Mouse (Mus musculus) limb, embryonic 11.5 days (tissue): ENCODE measurements at regions not wholly inside any gene's neighbourhood (a gene's known extent, or its start where the extent isn't known, plus 50 kb on each side); places are given as distances from the start of the nearest gene placed in this dataset.

Source experiments
- ATAC-seq: fragments of 200-750 bp; cut with Nextera tagmentation; 2 replicates; pipeline ENCODE4 v1.8.0; 2017; ENCODE audit warnings: low read depth; ENCODE audit not compliant: insufficient number of reproducible peaks, low FRiP score, low TSS enrichment
- DNase-seq: peaks from one replicate; pipeline ENCODE4 v3.0.0-alpha.2; 2015; ENCODE audit warnings: low spot score
- H3K27ac ChIP-seq: fragments of 300-500 bp; sonication (generic); replicated peaks from 2 replicates; pipeline ENCODE4 v1.5.1; 2014; ENCODE audit warnings: low read depth, mild to moderate bottlenecking, low read length
- H3K27me3 ChIP-seq: fragments of 300-500 bp; sonication (generic); 2 replicates; pipeline ENCODE4 v1.6.1; 2014; ENCODE audit warnings: mild to moderate bottlenecking, low read length, mixed read lengths; ENCODE audit not compliant: control insufficient read depth, insufficient read depth
- H3K36me3 ChIP-seq: fragments of 300-500 bp; sonication (generic); 2 replicates; pipeline ENCODE4 v1.6.1; 2014; ENCODE audit warnings: mild to moderate bottlenecking, low read length, moderate library complexity, mixed read lengths; ENCODE audit not compliant: control insufficient read depth, insufficient read depth
- H3K4me1 ChIP-seq: fragments of 300-500 bp; sonication (generic); 2 replicates; pipeline ENCODE4 v1.6.1; 2014; ENCODE audit warnings: low read length, mixed read lengths; ENCODE audit not compliant: control insufficient read depth, insufficient read depth
- H3K4me2 ChIP-seq: fragments of 300-500 bp; sonication (generic); 2 replicates; pipeline ENCODE4 v1.6.1; 2014; ENCODE audit warnings: low read depth, mild to moderate bottlenecking, moderate library complexity; ENCODE audit not compliant: severe bottlenecking
- H3K4me3 ChIP-seq: fragments of 300-500 bp; sonication (generic); 2 replicates; pipeline ENCODE4 v1.5.1; 2014; ENCODE audit warnings: low read depth, low read length
- H3K9ac ChIP-seq: fragments of 300-500 bp; sonication (generic); 2 replicates; pipeline ENCODE4 v1.6.1; 2014; ENCODE audit warnings: mild to moderate bottlenecking, low read length
- H3K9me3 ChIP-seq: fragments of 300-500 bp; sonication (generic); 2 replicates; pipeline ENCODE4 v1.6.1; 2016; ENCODE audit warnings: low read length; ENCODE audit not compliant: control insufficient read depth
- WGBS: fragments of 180-500 bp; shearing (Covaris S2); extraction: QIAGEN DNeasy Blood & Tissue Kit; methylation state at CpG from one replicate; pipeline ENCODE4 v1.1.7; 2014; 5-methylcytosine and 5-hydroxymethylcytosine counted together

- ATAC-seq (no peak), DNase-seq (no peak)
- no peaks in the 10 kb centered on the region for H3K9me3 ChIP-seq
- H3K4me3 ChIP-seq = no peak overlapping the region
- no peak overlapping the region for H3K4me2 ChIP-seq
- no peaks in the 10 kb centered on the region for H3K4me1 ChIP-seq
- no peak overlapping the region for H3K27ac ChIP-seq
- no peaks in the 10 kb centered on the region for H3K36me3 ChIP-seq
- no peaks in the 10 kb centered on the region for H3K27me3 ChIP-seq
- 83% methylated on average over 6 of the region's 6 CpGs for WGBS
- H3K9ac ChIP-seq = no peak overlapping the region
These were observed 177.2 kb downstream of the Plod2 start for GRCm38 (mm10) chr9:92719251-92719650.

GRCm38 (mm10) chr9:92728864-92729263 is 186.8 kb downstream of the Plod2 start:
- no peak overlapping the region for H3K4me2 ChIP-seq
- DNase-seq (no peak), ATAC-seq (no peak)
- H3K4me1 ChIP-seq = no peaks in the 10 kb centered on the region
- H3K27me3 ChIP-seq = no peaks in the 10 kb centered on the region
- H3K36me3 ChIP-seq = no peaks in the 10 kb centered on the region
- no peaks in the 10 kb centered on the region for H3K9me3 ChIP-seq
- H3K4me3 ChIP-seq = no peak overlapping the region
- H3K27ac ChIP-seq = no peak overlapping the region
- no peak overlapping the region for H3K9ac ChIP-seq
- 90% methylated on average over 1 of the region's 1 CpGs for WGBS

GRCm38 (mm10) chr9:92731396-92731795 is 189.4 kb downstream of the Plod2 start:
- H3K27me3 ChIP-seq = no peaks in the 10 kb centered on the region
- H3K4me1 ChIP-seq = no peaks in the 10 kb centered on the region
- no peak for ATAC-seq
- H3K9ac ChIP-seq = no peak overlapping the region
- no peak overlapping the region for H3K4me3 ChIP-seq
- no peaks in the 10 kb centered on the region for H3K36me3 ChIP-seq
- no peak overlapping the region for H3K27ac ChIP-seq
- H3K9me3 ChIP-seq = no peaks in the 10 kb centered on the region
- no peak for DNase-seq
- no peak overlapping the region for H3K4me2 ChIP-seq
- 76% methylated on average over 3 of the region's 3 CpGs for WGBS

DNA sequence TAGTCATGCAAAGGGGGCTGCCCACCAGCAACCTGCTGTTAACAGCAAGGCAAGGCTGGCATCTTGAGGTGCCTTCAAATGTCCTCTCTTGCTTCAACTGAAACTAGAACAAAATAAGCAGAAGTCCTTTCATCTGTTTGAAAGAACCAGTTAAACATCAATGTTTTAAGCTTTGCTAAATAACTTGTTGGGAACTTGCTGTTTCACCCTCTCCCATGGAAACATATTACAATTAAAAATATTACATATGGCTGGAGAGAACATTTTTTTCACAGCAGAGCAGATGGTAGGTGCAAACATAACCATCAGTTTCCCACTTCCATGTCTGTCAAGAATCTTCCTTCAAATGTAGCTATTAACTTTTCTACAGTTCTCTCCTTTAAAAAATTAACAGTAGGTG is 225.5 kb downstream of the Plod2 start:
- Histone ChIP-seq H3K27ac (no peak overlapping the region), H3K4me1 (no peaks in the 10 kb centered on the region), H3K9me3 (no peaks in the 10 kb centered on the region), H3K36me3 (no peaks in the 10 kb centered on the region), H3K4me3 (no peak overlapping the region), H3K4me2 (no peak overlapping the region), H3K9ac (no peak overlapping the region), H3K27me3 (no peaks in the 10 kb centered on the region)
- DNase-seq = no peak
- no peak for ATAC-seq

DNA sequence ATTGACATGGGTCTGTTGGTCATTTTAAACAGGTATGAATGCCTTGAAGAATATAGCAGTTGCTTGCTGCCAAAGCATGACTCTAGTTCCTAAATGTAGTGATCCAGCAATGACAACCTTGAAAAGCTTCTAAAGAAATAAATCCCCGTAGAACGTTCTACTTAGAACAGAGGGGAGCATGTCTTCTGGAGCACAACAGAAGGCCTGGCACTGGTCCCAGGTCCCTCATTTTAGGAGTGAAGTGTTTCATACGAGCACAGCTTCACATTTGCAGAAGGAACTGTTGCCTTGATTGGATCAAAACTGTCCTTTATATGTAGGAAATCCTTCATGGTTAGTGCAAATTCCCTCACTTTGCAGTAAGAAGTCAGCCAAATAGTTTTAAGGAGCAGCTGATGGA is 226.4 kb downstream of the Plod2 start:
- H3K36me3 ChIP-seq = no peaks in the 10 kb centered on the region
- DNase-seq (no peak), ATAC-seq (no peak)
- no peak overlapping the region for H3K4me2 ChIP-seq
- no peaks in the 10 kb centered on the region for H3K27me3 ChIP-seq
- H3K9me3 ChIP-seq = no peaks in the 10 kb centered on the region
- no peak overlapping the region for H3K27ac ChIP-seq
- H3K4me3 ChIP-seq = no peak overlapping the region
- H3K9ac ChIP-seq = no peak overlapping the region
- WGBS = 93% methylated on average over 3 of the region's 3 CpGs
- H3K4me1 ChIP-seq = no peaks in the 10 kb centered on the region

DNA sequence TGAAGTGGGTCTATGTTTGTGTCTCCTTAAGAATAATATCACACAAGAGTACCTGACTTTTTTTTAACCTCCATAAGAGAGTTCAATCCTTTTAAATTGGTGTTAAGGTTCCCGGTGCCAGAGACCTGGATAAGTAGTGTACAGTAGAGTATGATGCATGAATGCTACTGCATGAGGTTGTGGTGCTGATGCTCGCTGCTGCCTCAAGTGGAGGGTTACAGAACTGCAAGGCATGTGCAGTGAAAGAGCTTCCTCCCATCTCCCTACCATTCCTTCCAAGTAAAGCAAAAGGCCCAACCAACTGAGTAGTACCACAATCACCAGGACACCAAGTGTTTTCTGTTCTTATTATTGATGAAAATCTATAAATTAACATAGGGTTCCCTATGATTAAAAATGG is 227.5 kb downstream of the Plod2 start:
- Histone ChIP-seq H3K27me3 (no peaks in the 10 kb centered on the region), H3K9me3 (no peaks in the 10 kb centered on the region), H3K36me3 (no peaks in the 10 kb centered on the region), H3K4me1 (no peaks in the 10 kb centered on the region), H3K4me3 (no peak overlapping the region), H3K4me2 (no peak overlapping the region), H3K27ac (no peak overlapping the region), H3K9ac (no peak overlapping the region)
- 57% methylated on average over 2 of the region's 2 CpGs for WGBS
- ATAC-seq = no peak
- peak; percentile 46 for DNase-seq

DNA sequence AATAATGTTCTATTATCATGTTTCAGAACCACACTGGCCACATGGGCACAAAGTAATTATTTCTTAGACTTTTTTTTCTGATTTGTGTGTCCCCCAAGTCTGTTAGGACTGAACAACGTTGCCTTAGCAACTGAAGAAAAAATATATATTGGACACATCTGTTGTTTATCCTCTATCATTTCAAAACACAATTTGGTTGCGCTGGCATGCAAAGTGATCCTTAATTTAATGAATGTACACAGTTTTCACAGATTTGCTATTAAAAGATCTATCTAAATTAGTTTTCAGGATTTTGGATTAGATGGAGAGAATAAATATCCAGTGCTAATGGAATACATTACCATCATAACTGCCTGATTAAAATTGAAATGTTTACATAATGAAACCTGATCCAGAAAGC is 229.0 kb downstream of the Plod2 start:
- no peak overlapping the region for H3K27ac ChIP-seq
- ATAC-seq (no peak), DNase-seq (no peak)
- H3K36me3 ChIP-seq = no peaks in the 10 kb centered on the region
- no peaks in the 10 kb centered on the region for H3K4me1 ChIP-seq
- 68% methylated on average over 2 of the region's 2 CpGs for WGBS
- no peaks in the 10 kb centered on the region for H3K9me3 ChIP-seq
- H3K9ac ChIP-seq = no peak overlapping the region
- H3K4me3 ChIP-seq = no peak overlapping the region
- no peaks in the 10 kb centered on the region for H3K27me3 ChIP-seq
- H3K4me2 ChIP-seq = no peak overlapping the region

DNA sequence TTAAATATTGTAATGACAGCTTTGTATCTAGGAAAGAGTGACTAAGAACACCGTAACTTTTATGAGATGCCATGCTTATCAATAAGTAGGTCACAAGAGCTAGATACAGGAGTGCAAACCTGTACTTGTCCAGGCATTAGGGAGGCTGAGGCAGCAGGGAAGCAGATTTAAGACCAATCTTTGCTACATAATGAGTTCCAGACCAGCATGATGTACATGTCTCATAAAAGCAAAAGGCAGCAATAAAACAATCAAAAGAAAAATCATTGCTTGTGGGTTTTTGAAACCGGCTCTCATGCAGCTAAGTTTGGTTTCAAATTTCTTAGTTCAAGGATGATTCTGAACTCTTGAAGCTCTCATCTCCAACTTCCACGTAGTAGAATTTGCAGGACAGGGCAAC is 229.7 kb downstream of the Plod2 start:
- WGBS = 12% methylated on average over 3 of the region's 3 CpGs
- Histone ChIP-seq H3K9me3 (no peaks in the 10 kb centered on the region), H3K27ac (no peak overlapping the region), H3K4me3 (no peak overlapping the region), H3K4me2 (no peak overlapping the region), H3K27me3 (no peaks in the 10 kb centered on the region), H3K4me1 (no peaks in the 10 kb centered on the region), H3K9ac (no peak overlapping the region), H3K36me3 (no peaks in the 10 kb centered on the region)
- ATAC-seq (peak; percentile 65; the same call in 1 of the 2 replicates), DNase-seq (peak; percentile 25)

DNA sequence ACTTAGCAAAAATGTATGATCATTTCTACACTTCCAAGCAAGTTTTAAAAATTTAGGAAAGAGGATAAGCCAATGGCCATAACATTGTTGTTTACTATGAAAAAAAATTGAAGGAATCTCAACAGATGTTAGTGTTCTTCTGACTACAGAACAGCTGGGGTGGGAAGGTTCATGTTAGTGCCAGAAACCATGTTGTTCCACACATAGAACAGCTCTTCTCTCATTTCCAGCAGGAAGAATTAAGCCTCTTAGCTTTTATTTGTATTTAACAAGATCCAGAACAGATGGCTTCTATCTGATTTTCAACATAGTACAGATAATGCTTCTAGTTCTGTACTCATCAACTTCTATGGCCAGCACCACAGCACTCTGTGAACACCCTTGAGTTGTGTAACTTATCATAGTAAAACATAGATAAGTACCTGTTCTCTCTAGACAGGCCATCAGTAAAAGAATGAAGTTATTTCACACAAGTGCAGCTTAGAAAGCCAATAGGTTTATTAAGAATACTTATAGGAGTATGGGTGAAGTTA is 241.0 kb downstream of the Plod2 start:
- no peak overlapping the region for H3K9ac ChIP-seq
- no peaks in the 10 kb centered on the region for H3K27me3 ChIP-seq
- H3K36me3 ChIP-seq = no peaks in the 10 kb centered on the region
- H3K4me1 ChIP-seq = no peaks in the 10 kb centered on the region
- no peaks in the 10 kb centered on the region for H3K9me3 ChIP-seq
- no peak for DNase-seq
- no peak overlapping the region for H3K4me3 ChIP-seq
- H3K27ac ChIP-seq = no peak overlapping the region
- no peak for ATAC-seq
- no peak overlapping the region for H3K4me2 ChIP-seq
